Mouse (Mus musculus): ENCODE results near the gene Nlgn3. TPM values are rescaled to one million over a fixed set of nuclear protein-coding genes. Genes with fewer than 3 reads are reported as not detected.

Nlgn3 gene
- 11.3 and 12.3 TPM in 2 replicates for polyA plus RNA-seq (2014; fragmentation: Nextera tagmentation; extraction: Ambion mirVana)

DNA sequence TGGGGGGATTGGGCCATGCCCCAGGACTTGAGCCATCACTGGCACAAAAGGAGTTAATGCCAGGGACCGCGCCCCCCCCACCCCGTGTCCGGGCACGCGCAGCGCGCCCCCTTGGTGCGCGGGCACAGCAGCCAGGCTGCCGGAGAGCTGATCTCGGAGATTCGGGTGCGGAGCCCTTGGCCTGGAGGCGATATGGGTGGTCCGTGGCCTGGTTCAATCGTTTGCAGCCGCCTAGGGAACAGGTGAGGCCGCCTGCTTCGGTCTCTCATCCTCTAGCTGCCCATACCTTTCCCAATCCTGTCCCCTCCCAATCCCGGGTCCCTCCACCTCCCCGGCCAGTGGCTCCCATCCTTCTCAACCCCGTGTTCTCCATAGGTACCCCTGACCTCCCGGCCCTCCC, at the start of gene Nlgn3:
Gene Nlgn3 (plus strand): TSS at position 114 of the 400 bp plus-strand sequence.
- WGBS = 26% methylated on average over 14 of the region's 24 CpGs
- Histone ChIP-seq H3K4me1 (ENCODE audit: control insufficient read depth, insufficient read depth, low read length) (no peaks in the 10 kb centered on the region), H3K4me2 (ENCODE audit: low read depth, severe bottlenecking) (peak within 1 kb of the TSS; percentile 49), H3K27ac (replicated peaks; ENCODE audit: low read depth, low read length) (0 out of 2 replicates have a peak within 1 kb of the TSS, but pooled peaks have one; percentile 36), H3K9me3 (ENCODE audit: control insufficient read depth, low read length) (no peaks in the 10 kb centered on the region), H3K4me3 (ENCODE audit: low read depth, low read length) (peak within 1 kb of the TSS; percentile 37), H3K36me3 (ENCODE audit: control insufficient read depth, insufficient read depth, low read length) (peaks cover 8% of the 10 kb centered on the region; the same call in 1 of the 2 replicates), H3K27me3 (ENCODE audit: control insufficient read depth, insufficient read depth, low read length) (peaks cover 5% of the 10 kb centered on the region; the same call in 1 of the 2 replicates), H3K9ac (ENCODE audit: low read length) (peak within 1 kb of the TSS; percentile 41)
- DNase-seq (ENCODE audit: low spot score) (peak; percentile 55), ATAC-seq (ENCODE audit: insufficient number of reproducible peaks, low FRiP score, low TSS enrichment, low read depth) (peak; percentile 17; the same call in 1 of the 2 replicates)

DNA sequence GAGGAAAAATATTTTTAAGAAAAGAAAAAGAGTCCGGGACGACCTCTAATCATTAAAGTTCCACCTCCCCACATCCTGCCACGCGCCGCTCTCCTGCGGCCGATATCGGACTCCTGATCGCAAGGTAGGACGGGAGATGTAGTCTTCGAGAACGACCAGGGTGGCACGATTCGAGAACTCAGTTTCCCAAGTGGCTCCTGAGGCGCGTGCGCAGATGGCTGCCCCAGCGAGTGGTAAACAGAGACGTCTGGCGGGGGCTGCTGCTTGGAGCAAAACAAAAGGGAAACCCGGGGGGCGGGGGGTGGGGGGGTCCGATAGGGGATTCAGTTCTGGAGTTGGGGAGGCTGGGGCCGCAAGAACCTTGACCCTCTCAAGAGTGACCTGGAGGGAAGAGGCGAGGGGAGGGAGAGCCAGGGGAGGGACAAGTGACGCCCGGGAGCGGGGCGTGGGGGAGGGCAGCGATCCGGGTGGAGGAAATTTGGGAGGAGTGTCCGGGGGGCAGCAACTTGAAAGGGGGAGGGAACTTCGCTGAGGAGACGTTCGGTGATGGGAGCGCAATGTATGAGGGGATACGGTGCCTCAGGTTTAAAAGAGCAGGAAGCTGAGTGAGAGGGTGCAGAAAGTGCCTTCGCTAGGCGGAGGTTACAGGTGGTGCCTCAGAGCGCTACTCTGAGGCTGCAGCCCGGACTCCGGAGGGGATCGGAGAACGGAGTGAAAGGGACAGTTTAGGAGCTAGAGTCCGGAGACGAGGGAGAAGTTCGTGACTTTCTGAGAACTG, 44.8 kb upstream of the Nlgn3 start, which contains the start of gene Foxo4:
Gene Foxo4 (plus strand): TSS at position 577 of the 778 bp plus-strand sequence.
- WGBS = 23% methylated on average over 47 of the region's 47 CpGs
- Histone ChIP-seq H3K27me3 (ENCODE audit: control insufficient read depth, insufficient read depth, low read length) (0 out of 2 replicates have a peak, but pooled peaks cover 2% of the 10 kb centered on the region), H3K27ac (replicated peaks; ENCODE audit: low read depth, low read length) (0 out of 2 replicates have a peak within 1 kb of the TSS, but pooled peaks have one; percentile 21), H3K36me3 (ENCODE audit: control insufficient read depth, insufficient read depth, low read length) (no peaks in the 10 kb centered on the region; the same call in 1 of the 2 replicates), H3K4me3 (ENCODE audit: low read depth, low read length) (peak within 1 kb of the TSS; percentile 60), H3K4me2 (ENCODE audit: low read depth, severe bottlenecking) (peak within 1 kb of the TSS; percentile 58), H3K9me3 (ENCODE audit: control insufficient read depth, low read length) (no peaks in the 10 kb centered on the region), H3K9ac (ENCODE audit: low read length) (peak within 1 kb of the TSS; percentile 73), H3K4me1 (ENCODE audit: control insufficient read depth, insufficient read depth, low read length) (peaks cover 3% of the 10 kb centered on the region; the same call in 1 of the 2 replicates)
- DNase-seq (ENCODE audit: low spot score) = peak; percentile 86
- ATAC-seq (ENCODE audit: insufficient number of reproducible peaks, low FRiP score, low TSS enrichment, low read depth) = peak; percentile 85

DNA sequence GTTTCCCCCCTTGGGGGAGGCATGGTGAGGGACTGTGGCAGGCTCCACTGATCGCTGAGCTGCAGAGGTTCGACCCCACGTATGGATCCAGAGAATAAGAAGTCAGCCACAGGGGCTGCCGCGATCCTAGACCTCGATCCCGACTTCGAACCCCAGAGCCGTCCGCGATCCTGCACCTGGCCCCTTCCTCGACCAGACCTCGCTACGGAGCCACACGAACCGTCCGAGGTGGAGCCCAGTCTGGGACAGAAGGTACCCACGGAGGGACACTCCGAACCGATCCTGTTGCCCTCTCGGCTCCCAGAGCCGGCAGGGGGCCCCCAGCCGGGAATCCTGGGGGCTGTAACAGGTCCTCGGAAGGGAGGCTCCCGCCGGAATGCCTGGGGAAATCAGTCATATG, 44.2 kb upstream of the Nlgn3 start:
- WGBS = 17% methylated on average over 26 of the region's 26 CpGs
- H3K9ac ChIP-seq (ENCODE audit: low read length) = peak overlapping the region; percentile 73
- ATAC-seq (ENCODE audit: insufficient number of reproducible peaks, low FRiP score, low TSS enrichment, low read depth) = peak; percentile 11; the same call in 1 of the 2 replicates

GRCm38 (mm10) chrX:101256603-101257002, 42.4 kb upstream of the Nlgn3 start:
- DNase-seq (ENCODE audit: low spot score) (peak; percentile 42), ATAC-seq (ENCODE audit: insufficient number of reproducible peaks, low FRiP score, low TSS enrichment, low read depth) (no peak)
- no peak overlapping the region for H3K27ac ChIP-seq (replicated peaks; ENCODE audit: low read depth, low read length)
- WGBS = 80% methylated on average over 13 of the region's 13 CpGs
- no peak overlapping the region for H3K9ac ChIP-seq (ENCODE audit: low read length)
- peak overlapping the region; percentile 60 for H3K4me3 ChIP-seq (ENCODE audit: low read depth, low read length)
- H3K4me2 ChIP-seq (ENCODE audit: low read depth, severe bottlenecking) = peak overlapping the region; percentile 58; the same call in 1 of the 2 replicates
- H3K9me3 ChIP-seq (ENCODE audit: control insufficient read depth, low read length) = no peaks in the 10 kb centered on the region
- H3K27me3 ChIP-seq (ENCODE audit: control insufficient read depth, insufficient read depth, low read length) = 0 out of 2 replicates have a peak, but pooled peaks cover 2% of the 10 kb centered on the region
- no peaks in the 10 kb centered on the region; the same call in 1 of the 2 replicates for H3K36me3 ChIP-seq (ENCODE audit: control insufficient read depth, insufficient read depth, low read length)
- H3K4me1 ChIP-seq (ENCODE audit: control insufficient read depth, insufficient read depth, low read length) = peaks cover 6% of the 10 kb centered on the region

More for the DNA sequence above, 44.2 kb upstream of the Nlgn3 start:
- peaks cover 3% of the 10 kb centered on the region; the same call in 1 of the 2 replicates for H3K4me1 ChIP-seq (ENCODE audit: control insufficient read depth, insufficient read depth, low read length)
- 0 out of 2 replicates have a peak, but pooled peaks cover 2% of the 10 kb centered on the region for H3K27me3 ChIP-seq (ENCODE audit: control insufficient read depth, insufficient read depth, low read length)
- peak overlapping the region; percentile 60 for H3K4me3 ChIP-seq (ENCODE audit: low read depth, low read length)
- no peak overlapping the region for H3K27ac ChIP-seq (replicated peaks; ENCODE audit: low read depth, low read length)
- DNase-seq (ENCODE audit: low spot score) = no peak
- H3K36me3 ChIP-seq (ENCODE audit: control insufficient read depth, insufficient read depth, low read length) = no peaks in the 10 kb centered on the region; the same call in 1 of the 2 replicates
- H3K4me2 ChIP-seq (ENCODE audit: low read depth, severe bottlenecking) = peak overlapping the region; percentile 58
- no peaks in the 10 kb centered on the region for H3K9me3 ChIP-seq (ENCODE audit: control insufficient read depth, low read length)

- H3K4me2 ChIP-seq (ENCODE audit: low read depth, severe bottlenecking) = peak overlapping the region; percentile 15; the same call in 1 of the 2 replicates
- no peaks in the 10 kb centered on the region for H3K27me3 ChIP-seq (ENCODE audit: control insufficient read depth, insufficient read depth, low read length)
- H3K36me3 ChIP-seq (ENCODE audit: control insufficient read depth, insufficient read depth, low read length) = no peaks in the 10 kb centered on the region; the same call in 1 of the 2 replicates
- ATAC-seq (ENCODE audit: insufficient number of reproducible peaks, low FRiP score, low TSS enrichment, low read depth) (peak; percentile 91), DNase-seq (ENCODE audit: low spot score) (peak; percentile 80)
- H3K9ac ChIP-seq (ENCODE audit: low read length) = no peak overlapping the region
- H3K4me3 ChIP-seq (ENCODE audit: low read depth, low read length) = no peak overlapping the region
- WGBS = 23% methylated on average over 13 of the region's 13 CpGs
- peak overlapping the region; percentile 87 for H3K27ac ChIP-seq (replicated peaks; ENCODE audit: low read depth, low read length)
- H3K9me3 ChIP-seq (ENCODE audit: control insufficient read depth, low read length) = no peaks in the 10 kb centered on the region
- peaks cover 6% of the 10 kb centered on the region for H3K4me1 ChIP-seq (ENCODE audit: control insufficient read depth, insufficient read depth, low read length)
These were observed 38.3 kb upstream of the Nlgn3 start for GRCm38 (mm10) chrX:101260441-101261325.

DNA sequence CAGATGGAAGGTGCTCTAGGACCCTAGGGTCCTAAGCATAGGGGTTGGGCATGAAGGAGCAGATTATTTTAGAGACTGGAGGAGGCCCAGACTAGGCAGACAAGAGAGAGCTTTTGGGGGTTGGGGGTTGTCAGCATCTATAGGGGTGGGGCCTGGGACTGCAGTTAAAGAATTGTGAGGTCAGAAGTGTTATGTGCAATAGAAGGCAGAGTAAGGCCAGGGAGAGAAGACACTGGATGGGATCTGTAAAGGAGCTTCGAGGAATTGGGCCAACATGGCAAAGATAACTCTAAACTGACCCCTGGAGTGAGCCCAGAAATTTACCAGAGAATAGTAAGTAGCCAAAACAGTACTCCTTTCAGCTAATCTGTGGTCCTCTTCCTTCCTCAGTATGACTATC, 35.1 kb upstream of the Nlgn3 start, which contains the start of gene Gm614:
Gene Gm614 (minus strand): TSS at position 101 of the 400 bp plus-strand sequence.
- Histone ChIP-seq H3K9me3 (ENCODE audit: control insufficient read depth, low read length) (no peaks in the 10 kb centered on the region), H3K4me1 (ENCODE audit: control insufficient read depth, insufficient read depth, low read length) (peaks cover 3% of the 10 kb centered on the region), H3K36me3 (ENCODE audit: control insufficient read depth, insufficient read depth, low read length) (no peaks in the 10 kb centered on the region), H3K9ac (ENCODE audit: low read length) (no peak within 1 kb of the TSS), H3K27me3 (ENCODE audit: control insufficient read depth, insufficient read depth, low read length) (no peaks in the 10 kb centered on the region), H3K4me2 (ENCODE audit: low read depth, severe bottlenecking) (no peak within 1 kb of the TSS), H3K4me3 (ENCODE audit: low read depth, low read length) (no peak within 1 kb of the TSS), H3K27ac (replicated peaks; ENCODE audit: low read depth, low read length) (no peak within 1 kb of the TSS)
- 90% methylated on average over 1 of the region's 1 CpGs for WGBS
- DNase-seq (ENCODE audit: low spot score) = no peak
- ATAC-seq (ENCODE audit: insufficient number of reproducible peaks, low FRiP score, low TSS enrichment, low read depth) = no peak

DNA sequence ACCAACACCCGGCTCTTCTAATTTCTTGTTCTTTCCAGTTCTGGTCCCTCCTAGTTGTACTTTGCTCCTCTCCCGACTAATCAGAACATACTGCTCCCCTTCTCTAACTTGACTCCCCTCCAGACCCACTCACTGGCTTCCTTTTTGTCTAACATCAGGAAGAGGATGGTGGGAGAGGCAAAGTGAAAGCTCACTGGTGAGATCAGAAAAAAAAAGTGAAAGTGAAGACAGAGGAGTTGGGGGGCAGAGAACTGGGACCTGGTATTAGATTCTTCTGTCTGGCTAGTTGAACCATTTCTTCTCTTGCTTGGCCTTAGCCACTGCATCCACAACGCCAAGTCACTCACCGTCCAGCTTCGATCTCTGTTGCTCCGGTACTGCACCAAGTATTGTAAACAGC, 32.3 kb upstream of the Nlgn3 start:
- 93% methylated on average over 6 of the region's 6 CpGs for WGBS
- Histone ChIP-seq H3K4me2 (ENCODE audit: low read depth, severe bottlenecking) (no peak overlapping the region), H3K4me1 (ENCODE audit: control insufficient read depth, insufficient read depth, low read length) (no peaks in the 10 kb centered on the region)

More for the DNA sequence above, 32.3 kb upstream of the Nlgn3 start:
- Histone ChIP-seq H3K36me3 (ENCODE audit: control insufficient read depth, insufficient read depth, low read length) (no peaks in the 10 kb centered on the region), H3K27ac (replicated peaks; ENCODE audit: low read depth, low read length) (no peak overlapping the region), H3K9me3 (ENCODE audit: control insufficient read depth, low read length) (no peaks in the 10 kb centered on the region), H3K9ac (ENCODE audit: low read length) (no peak overlapping the region), H3K27me3 (ENCODE audit: control insufficient read depth, insufficient read depth, low read length) (no peaks in the 10 kb centered on the region), H3K4me3 (ENCODE audit: low read depth, low read length) (no peak overlapping the region)
- no peak for ATAC-seq (ENCODE audit: insufficient number of reproducible peaks, low FRiP score, low TSS enrichment, low read depth)
- no peak for DNase-seq (ENCODE audit: low spot score)
